Mouse (Mus musculus): ENCODE measurements around the gene Frmd5.

GRCm38 (mm10) chr2:121806171-121806943 is 530 bp downstream of the Frmd5 start:
- TF ChIP-seq POLR2A (IDR thresholded peaks at IDR 0.05; ENCODE audit: low read depth, low read length) (no peak), CTCF (conservative IDR thresholded peaks at IDR 0.05; ENCODE audit: insufficient read depth, insufficient read length, low read depth, low read length) (no peak)
